8 mouse cellular contexts compared by ENCODE assay signal in the genomic region with DNA sequence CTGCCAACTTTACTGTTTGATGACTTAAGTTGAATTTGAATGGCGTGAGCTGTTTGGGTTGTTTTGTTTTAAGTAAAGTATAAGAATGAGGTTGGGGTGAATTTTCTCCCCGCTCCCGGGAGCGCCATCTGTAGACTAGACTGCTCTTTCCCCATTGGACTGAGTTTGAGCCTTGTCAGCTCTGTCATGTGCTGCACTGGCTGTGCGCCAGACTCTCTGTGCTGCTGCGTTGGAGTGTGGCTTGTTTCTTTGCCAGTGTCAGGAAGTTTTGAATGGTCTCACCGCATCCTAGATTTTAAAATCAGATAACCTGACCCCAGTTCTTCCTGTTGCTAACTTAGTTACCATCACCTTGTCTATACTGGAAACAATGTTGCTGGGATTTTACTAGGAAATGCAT.
DNase-seq lines count a peak whose midpoint lies in the region.

No protein-coding gene starts in this region.

- intact Hi-C loops in left cerebral cortex, postnatal 4 days (cut with DNase I): no loop called here

- DNase-seq in urinary bladder, postnatal 14 days (ENCODE audit: low spot score): peak; percentile 60
- DNase-seq in urinary bladder, adult 2 months (ENCODE audit: low spot score): no peak
- peak; percentile 43 for DNase-seq in cerebellum, adult 11 months
- peak; percentile 53 for DNase-seq in gastrocnemius, adult 18-20 months (ENCODE audit: low spot score)
- DNase-seq in induced T-regulatory cell, adult 2 months (ENCODE audit: low read depth): peak; percentile 61
- peak; percentile 72 for DNase-seq in left cerebral cortex, postnatal 4 days
- peak; percentile 88 for DNase-seq in naive thymus-derived CD4-positive, alpha-beta T cell, adult 2 months (ENCODE audit: low read depth)
- no peak for DNase-seq in urinary bladder, postnatal 10 days (ENCODE audit: low spot score)

Comparison
In these comparisons a context has a peak if more than half of its experiments do, and no peak if none do; other contexts are left out.
1. DNase-seq: peak in urinary bladder, postnatal 14 days (single experiment), cerebellum, adult 11 months (single experiment), gastrocnemius, adult 18-20 months (single experiment), induced T-regulatory cell, adult 2 months (single experiment), left cerebral cortex, postnatal 4 days (single experiment) and naive thymus-derived CD4-positive, alpha-beta T cell, adult 2 months (single experiment); none in urinary bladder, adult 2 months (single experiment) and urinary bladder, postnatal 10 days (single experiment).